Mouse (Mus musculus): ENCODE results near the gene Vti1a.

Vti1a gene

DNA sequence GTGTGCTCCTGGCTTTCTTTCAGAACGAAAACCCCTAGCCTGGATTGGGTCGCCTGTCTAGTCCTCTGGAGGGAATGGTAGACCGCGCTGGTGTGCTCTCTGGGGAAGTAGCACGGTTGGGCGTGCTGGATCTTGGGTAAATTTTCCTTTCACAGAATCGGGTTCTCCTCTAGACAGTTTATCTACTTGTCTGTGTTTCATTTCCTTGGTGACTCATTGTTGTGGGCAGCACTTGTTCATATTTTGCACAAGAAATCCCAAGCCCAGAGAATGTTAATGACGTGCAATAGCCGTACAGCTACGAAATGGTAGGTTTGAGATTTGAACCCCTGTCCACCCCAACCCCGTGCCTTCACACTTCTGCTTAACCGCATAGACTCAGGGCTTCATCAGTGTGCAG, 145.9 kb downstream of the Vti1a start:
- DNase-seq (ENCODE audit: low read depth, low spot score) = no peak

DNA sequence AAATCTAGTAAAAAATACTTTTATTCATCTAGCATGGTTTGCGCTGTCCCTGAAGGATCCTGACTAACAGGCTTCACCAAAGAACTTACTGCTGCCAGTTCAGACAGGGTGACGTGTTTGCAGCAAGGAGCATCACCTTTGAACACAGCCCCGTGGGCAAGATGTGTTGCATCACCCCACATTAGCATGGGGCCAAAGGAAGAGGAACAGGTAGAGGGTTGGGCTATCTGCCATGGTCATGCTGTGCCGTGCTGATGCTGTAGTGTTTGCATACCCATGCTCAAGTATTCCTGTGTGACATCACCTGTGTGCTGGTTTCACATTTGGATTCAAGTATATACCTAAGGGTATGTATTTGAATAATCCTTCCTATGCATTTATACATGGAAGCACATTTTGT, 147.6 kb downstream of the Vti1a start:
- no peak for DNase-seq (ENCODE audit: low read depth, low spot score)

- DNase-seq (ENCODE audit: low read depth, low spot score) = no peak
These were observed 153.4 kb downstream of the Vti1a start for GRCm38 (mm10) chr19:55469301-55470051.

DNA sequence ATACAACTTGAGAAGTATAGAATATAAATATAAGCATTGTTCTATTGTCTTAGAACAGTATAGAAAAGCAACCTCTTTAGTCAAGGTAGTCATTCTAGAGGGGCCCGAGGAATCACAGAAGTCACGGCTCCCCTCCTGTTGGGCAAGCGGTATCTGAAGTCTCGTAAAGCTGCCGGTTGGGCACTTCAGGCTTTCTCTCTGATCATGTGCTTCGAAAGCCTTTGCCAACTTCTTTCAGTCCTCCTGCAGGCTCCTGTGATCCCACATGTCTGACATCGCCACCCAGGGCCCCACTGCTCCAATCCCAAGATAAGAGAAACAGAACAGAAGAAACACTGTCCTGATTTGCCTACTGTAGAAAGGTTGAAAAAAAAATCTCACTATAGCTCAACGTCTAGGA, 156.5 kb downstream of the Vti1a start:
- no peak for DNase-seq (ENCODE audit: low read depth, low spot score)

GRCm38 (mm10) chr19:55474225-55474624, 158.1 kb downstream of the Vti1a start:
- no peak for DNase-seq (ENCODE audit: low read depth, low spot score)

- no peak for DNase-seq (ENCODE audit: low read depth, low spot score)
These were observed 164.4 kb downstream of the Vti1a start for GRCm38 (mm10) chr19:55480526-55480925.

GRCm38 (mm10) chr19:55481308-55481707, 165.2 kb downstream of the Vti1a start:
- DNase-seq (ENCODE audit: low read depth, low spot score) = no peak

DNA sequence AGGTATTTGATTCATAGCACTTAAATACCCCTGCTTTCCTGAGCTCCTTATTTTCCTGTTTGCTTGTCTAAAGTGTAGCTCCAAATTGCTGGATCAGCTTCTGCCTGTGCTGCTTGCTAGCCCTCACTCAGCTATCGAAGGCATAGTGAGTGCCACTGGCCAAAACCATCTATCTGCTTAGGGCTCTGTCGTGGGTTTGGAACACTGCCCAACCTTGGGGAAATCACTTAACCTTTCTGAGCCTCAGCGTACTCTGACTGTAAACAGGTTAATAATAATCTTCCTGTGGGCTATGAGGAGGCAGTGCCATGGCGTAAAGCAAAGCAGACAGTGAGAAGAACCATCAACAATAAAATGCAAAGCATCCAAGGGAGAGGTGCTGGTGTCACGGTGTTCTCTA, 167.4 kb downstream of the Vti1a start:
- DNase-seq (ENCODE audit: low read depth, low spot score) = no peak

- no peak for DNase-seq (ENCODE audit: low read depth, low spot score)
These were observed 168.5 kb downstream of the Vti1a start for GRCm38 (mm10) chr19:55484559-55484958.

- peak; percentile 38 for DNase-seq (ENCODE audit: low read depth, low spot score)
These were observed 170.4 kb downstream of the Vti1a start for GRCm38 (mm10) chr19:55486473-55486872.

DNA sequence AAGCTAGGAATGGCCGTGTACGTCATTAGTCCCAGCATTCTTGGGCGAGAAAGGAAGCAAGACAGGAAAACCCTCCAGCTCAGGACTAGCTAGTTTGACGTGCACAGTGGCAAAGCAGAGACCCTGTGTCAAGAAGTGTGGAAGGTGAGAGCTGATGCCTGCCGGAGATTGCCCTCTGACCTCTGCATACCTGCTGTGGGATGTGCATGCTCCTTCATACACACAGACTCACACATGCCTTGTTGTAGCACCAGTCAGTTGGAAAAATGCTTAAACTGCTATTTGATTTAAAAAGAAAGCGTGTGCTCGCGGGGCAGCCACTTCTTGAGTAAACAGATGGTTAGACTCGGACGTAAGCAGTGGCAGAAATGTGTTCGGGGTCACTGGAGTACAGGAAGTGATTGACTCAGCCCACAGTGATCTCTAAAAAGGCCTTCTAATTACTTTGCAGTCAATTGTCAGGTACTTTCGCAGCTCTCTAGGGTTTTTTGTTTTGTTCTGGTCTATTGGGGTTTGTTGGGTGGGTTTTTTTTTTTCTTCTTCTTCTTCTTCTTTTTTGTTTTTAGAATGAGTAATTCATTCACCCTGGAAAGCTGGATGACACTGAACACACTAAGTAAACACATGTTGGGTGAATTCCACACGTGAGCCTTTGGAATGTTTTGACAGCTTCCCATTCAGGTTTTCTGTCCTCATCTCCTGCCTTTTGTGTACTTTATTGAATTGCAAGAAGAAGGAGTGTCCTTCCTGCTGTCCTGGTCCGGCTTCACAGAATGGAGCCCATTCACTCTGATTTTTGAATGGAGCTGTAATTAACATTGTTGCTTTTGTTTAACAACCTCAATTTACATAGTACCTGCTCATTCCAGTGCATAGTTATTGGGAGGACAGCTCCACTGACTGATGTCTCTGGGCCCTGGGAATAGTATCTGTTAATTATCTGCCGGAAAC, 175.3 kb downstream of the Vti1a start:
- DNase-seq (ENCODE audit: low read depth, low spot score) = peak; percentile 84

- no peak for DNase-seq (ENCODE audit: low read depth, low spot score)
These were observed 180.2 kb downstream of the Vti1a start for GRCm38 (mm10) chr19:55496333-55496732.

GRCm38 (mm10) chr19:55499179-55499863, 183.2 kb downstream of the Vti1a start:
- no peak for DNase-seq (ENCODE audit: low read depth, low spot score)

- no peak for DNase-seq (ENCODE audit: low read depth, low spot score)
These were observed 185.9 kb downstream of the Vti1a start for GRCm38 (mm10) chr19:55501985-55502384.

GRCm38 (mm10) chr19:55503771-55504170, 187.7 kb downstream of the Vti1a start:
- no peak for DNase-seq (ENCODE audit: low read depth, low spot score)

GRCm38 (mm10) chr19:55507748-55508147, 191.7 kb downstream of the Vti1a start:
- no peak for DNase-seq (ENCODE audit: low read depth, low spot score)

- DNase-seq (ENCODE audit: low read depth, low spot score) = no peak
These were observed 192.1 kb downstream of the Vti1a start for GRCm38 (mm10) chr19:55508239-55508638.

GRCm38 (mm10) chr19:55508965-55509364, 192.9 kb downstream of the Vti1a start:
- no peak for DNase-seq (ENCODE audit: low read depth, low spot score)

DNA sequence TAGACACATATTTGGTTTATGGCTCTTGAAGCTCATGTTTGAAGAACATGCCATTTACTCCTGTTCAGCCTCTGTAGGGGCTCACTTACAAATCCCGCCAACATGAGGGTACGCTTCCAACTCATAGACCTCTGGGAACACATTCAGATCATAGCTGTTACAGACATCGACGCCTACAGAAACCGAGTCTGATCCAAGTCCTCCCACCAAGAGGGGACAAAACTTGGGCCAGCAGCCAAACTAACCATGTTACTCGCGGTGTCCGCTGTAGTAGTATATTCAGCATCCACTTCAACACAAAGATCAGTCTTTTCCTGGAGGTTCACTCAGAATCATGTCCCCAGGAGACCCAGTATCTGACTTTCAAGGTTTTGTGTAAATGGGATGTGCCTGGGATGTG, 193.5 kb downstream of the Vti1a start:
- DNase-seq (ENCODE audit: low read depth, low spot score) = no peak

GRCm38 (mm10) chr19:55513941-55514340, 197.8 kb downstream of the Vti1a start:
- no peak for DNase-seq (ENCODE audit: low read depth, low spot score)

GRCm38 (mm10) chr19:55520236-55520635, 204.1 kb downstream of the Vti1a start:
- no peak for DNase-seq (ENCODE audit: low read depth, low spot score)

DNA sequence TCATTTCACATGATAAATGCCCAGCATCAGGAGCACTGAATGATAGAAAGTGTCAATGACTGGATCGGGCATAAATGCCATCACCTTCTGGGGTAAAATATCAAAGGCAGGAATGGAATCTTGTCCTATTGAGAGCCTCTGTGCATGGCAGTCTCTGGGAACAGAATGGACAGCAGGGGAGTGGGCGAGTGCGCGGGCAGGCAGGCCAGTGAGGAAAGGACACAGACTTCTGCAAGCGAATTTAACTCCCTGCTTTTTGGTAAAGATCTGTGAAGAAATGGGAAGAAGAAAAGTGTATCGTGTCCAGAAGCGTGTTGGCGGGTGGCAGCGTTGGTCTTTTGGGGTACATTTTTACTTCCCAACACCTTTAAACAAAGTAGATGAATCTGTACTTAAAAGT, 207.2 kb downstream of the Vti1a start:
- no peak for DNase-seq (ENCODE audit: low read depth, low spot score)

Data from ES-CJ7 (cell line).